Mouse (Mus musculus) heart, embryonic 15.5 days (tissue): ENCODE results near the gene Rgmb. TPM values are rescaled to one million over a fixed set of nuclear protein-coding genes. Genes with fewer than 3 reads are reported as not detected.

ENCODE experiments used
- ATAC-seq: fragments of 200-750 bp; cut with Nextera tagmentation; replicated peaks from 2 replicates; pipeline ENCODE4 v1.8.0; 2017; ENCODE audit warnings: low read depth, moderate TSS enrichment; ENCODE audit not compliant: insufficient number of reproducible peaks, insufficient read depth, low FRiP score
- H3K27ac ChIP-seq: fragments of 300-500 bp; sonication (generic); 2 replicates; pipeline ENCODE4 v1.5.1; 2015; ENCODE audit warnings: mild to moderate bottlenecking, inconsistent platforms
- H3K27me3 ChIP-seq: fragments of 300-500 bp; sonication (generic); 2 replicates; pipeline ENCODE4 v1.6.1; 2015; ENCODE audit warnings: inconsistent platforms
- H3K36me3 ChIP-seq: fragments of 300-500 bp; sonication (generic); 2 replicates; pipeline ENCODE4 v1.6.1; 2015; ENCODE audit warnings: mild to moderate bottlenecking, inconsistent platforms
- H3K4me1 ChIP-seq: fragments of 300-500 bp; sonication (generic); replicated peaks from 2 replicates; pipeline ENCODE4 v1.6.1; 2015; ENCODE audit warnings: inconsistent platforms
- H3K4me2 ChIP-seq: fragments of 300-500 bp; sonication (generic); 2 replicates; pipeline ENCODE4 v1.6.1; 2015; ENCODE audit warnings: inconsistent platforms, mild to moderate bottlenecking, moderate library complexity
- H3K4me3 ChIP-seq: fragments of 300-500 bp; sonication (generic); 2 replicates; pipeline ENCODE4 v1.5.1; 2015; ENCODE audit warnings: mild to moderate bottlenecking, inconsistent platforms
- H3K9ac ChIP-seq: fragments of 300-500 bp; sonication (generic); 2 replicates; pipeline ENCODE4 v1.6.1; 2015; ENCODE audit warnings: mild to moderate bottlenecking, inconsistent platforms
- H3K9me3 ChIP-seq: fragments of 300-500 bp; sonication (generic); replicated peaks from 2 replicates; pipeline ENCODE4 v1.6.1; 2016; ENCODE audit warnings: inconsistent platforms
- WGBS: fragments of 180-500 bp; shearing (Covaris S2); methylation state at CpG from one replicate; pipeline ENCODE4 v1.1.7; 2015; ENCODE audit warnings: mixed read lengths; 5-methylcytosine and 5-hydroxymethylcytosine counted together
- polyA plus RNA-seq: library from polyadenylated mRNA; unstranded; fragments of >200 nt; fragmentation: Nextera tagmentation; extraction: Ambion mirVana; gene quantifications from 2 replicates; pipeline ENCODE4 v1.2.1, GENCODE M21; 2015

Gene Rgmb
- polyA plus RNA-seq, 1 experiment from 2014 or later: 8.0 TPM

DNA sequence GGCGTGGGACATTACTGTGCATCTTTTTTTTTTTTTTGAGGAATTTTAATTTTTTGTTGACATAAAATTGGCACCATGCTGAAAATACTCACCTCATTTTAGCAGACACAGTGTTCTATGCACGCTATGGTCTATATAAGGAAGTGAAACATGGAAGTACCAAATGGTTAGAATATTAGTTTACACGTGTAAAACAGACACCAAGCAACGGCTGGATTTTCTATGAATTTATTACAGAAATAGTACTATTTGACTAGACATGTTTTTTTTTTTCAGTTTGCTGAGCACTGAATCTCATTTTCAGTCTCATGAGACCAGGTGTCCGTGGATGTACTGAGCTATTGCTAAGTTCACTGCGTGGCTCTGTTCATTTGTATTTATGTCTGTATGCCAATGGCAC is 56.9 kb downstream of the Rgmb start:
- H3K4me1 ChIP-seq: no peaks in the 10 kb centered on the region
- H3K36me3 ChIP-seq: peaks cover 23% of the 10 kb centered on the region
- WGBS: 81% methylated on average over 6 of the region's 6 CpGs
- H3K4me3 ChIP-seq: no peak overlapping the region
- no peaks in the 10 kb centered on the region for H3K9me3 ChIP-seq
- H3K27me3 ChIP-seq: no peaks in the 10 kb centered on the region
- H3K27ac ChIP-seq: no peak overlapping the region
- no peak overlapping the region for H3K4me2 ChIP-seq
- ATAC-seq: no peak
- H3K9ac ChIP-seq: no peak overlapping the region

DNA sequence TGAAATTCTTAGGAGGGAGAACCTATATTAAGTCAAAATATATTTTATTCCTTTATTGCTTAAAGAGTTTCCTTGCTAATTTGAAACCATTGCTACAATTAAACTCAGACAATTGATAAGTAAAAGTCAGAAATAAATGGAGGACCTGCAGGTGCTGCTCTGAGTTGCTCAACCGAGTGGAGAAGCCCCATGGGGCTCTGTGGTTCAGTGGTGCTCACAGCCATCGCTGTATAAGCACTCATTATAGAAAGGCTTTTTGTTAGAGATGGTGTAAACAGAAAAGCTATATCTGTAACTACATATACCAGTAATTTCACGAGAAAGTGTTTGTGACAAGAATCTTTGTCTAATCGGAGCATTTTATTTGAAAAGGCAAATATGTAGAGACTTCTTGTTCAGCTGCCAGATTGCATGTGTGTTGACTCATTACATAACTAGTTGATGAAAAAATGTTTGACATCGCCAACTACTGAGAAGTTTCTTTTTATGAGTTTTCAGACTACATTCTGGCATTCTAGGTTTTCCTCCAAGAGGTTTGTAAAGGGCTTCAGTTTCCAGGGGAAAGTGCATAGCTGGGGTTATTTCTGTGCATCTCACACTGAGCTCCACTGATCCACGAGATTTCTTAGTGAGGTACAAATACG is 61.6 kb downstream of the Rgmb start:
- 80% methylated on average over 7 of the region's 7 CpGs for WGBS
- H3K27ac ChIP-seq: no peak overlapping the region
- no peaks in the 10 kb centered on the region for H3K9me3 ChIP-seq
- H3K9ac ChIP-seq: no peak overlapping the region
- H3K36me3 ChIP-seq: peaks cover 49% of the 10 kb centered on the region
- no peaks in the 10 kb centered on the region for H3K27me3 ChIP-seq
- H3K4me1 ChIP-seq: no peaks in the 10 kb centered on the region
- no peak overlapping the region for H3K4me3 ChIP-seq
- no peak overlapping the region for H3K4me2 ChIP-seq
- no peak for ATAC-seq

DNA sequence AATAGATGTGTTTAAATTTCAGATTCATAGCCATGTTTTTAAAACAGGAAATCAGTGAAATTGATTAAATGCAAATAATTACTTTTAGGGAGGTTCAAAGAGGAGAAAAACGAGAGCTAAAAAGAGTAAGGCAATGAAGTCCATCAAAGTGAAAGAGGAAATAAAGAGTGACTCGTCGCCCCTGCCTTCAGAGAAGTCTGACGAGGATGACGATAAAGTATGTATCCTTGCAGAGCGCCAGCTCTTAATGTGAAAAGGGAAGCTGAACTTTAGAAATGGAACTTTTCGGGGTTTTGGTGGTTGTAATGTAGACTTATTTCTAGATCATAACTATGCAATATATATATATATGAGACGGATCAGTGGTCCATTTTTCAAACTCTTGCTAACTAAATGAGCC is 69.6 kb downstream of the Rgmb start:
- Histone ChIP-seq H3K4me2 (no peak overlapping the region), H3K27me3 (no peaks in the 10 kb centered on the region), H3K4me1 (no peaks in the 10 kb centered on the region), H3K9me3 (no peaks in the 10 kb centered on the region), H3K4me3 (no peak overlapping the region), H3K27ac (no peak overlapping the region), H3K9ac (no peak overlapping the region), H3K36me3 (peaks cover 62% of the 10 kb centered on the region)
- no peak for ATAC-seq
- whole genome bisulfite sequencing: 84% methylated on average over 8 of the region's 8 CpGs

Other genes starting within 250 kb of the Rgmb start
- 14.8 and 16.1 TPM in 2 replicates for gene Chd1, start 126.1 kb downstream of the Rgmb start, polyA plus RNA-seq